Mouse (Mus musculus) cerebellum, adult 9-11 months (tissue): ENCODE measurements around the gene Ccdc13.
A peak's percentile ranks its signal among the peaks of the same experiment; 100 is the strongest.

Source experiments
- DNase-seq: peaks from one replicate; pipeline ENCODE4 v3.0.0; 2022

The Ccdc13 gene

DNA sequence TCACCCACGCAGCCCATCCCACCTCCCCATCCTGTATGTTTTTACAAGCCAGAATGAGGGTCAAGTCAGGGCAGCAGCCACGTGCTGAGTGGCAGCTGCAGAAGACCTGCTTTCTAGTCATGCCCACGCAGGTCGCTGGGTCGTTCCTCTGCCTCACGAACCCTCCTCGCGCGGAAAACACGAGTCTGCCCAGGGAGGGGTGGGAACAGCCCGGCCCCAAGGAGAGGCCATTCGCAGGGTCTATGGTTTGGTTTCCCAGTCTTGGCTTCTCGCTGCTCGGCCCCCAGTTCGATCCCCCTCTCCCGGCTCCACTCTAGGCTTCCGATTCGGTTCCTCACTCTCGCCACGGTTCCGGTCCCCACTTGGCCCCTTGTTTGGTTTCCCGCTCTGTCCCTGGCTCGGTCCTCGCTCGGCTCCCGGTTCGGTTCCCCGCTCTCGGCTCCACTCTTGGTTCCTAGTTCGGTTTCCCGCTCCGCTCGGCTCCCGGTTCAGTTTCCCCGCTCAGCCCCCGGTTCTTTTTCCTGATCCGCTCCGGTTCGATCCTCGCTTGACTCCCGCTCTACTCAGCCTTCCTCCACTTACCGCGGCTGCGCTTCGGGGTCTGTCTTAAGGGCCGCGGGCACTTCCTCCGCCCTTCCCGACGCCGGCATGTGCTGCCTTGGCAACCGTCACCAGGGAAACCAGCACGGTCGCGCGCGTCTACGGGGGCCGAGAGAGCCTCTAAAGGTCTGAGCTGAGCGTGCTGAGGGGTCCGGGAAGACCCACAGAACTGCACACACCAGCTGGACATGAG lies at the start of gene Ccdc13:
TSS of gene Ccdc13 (minus strand) at position 633 of the 793 bp plus-strand sequence.
- DNase-seq = no peak

DNA sequence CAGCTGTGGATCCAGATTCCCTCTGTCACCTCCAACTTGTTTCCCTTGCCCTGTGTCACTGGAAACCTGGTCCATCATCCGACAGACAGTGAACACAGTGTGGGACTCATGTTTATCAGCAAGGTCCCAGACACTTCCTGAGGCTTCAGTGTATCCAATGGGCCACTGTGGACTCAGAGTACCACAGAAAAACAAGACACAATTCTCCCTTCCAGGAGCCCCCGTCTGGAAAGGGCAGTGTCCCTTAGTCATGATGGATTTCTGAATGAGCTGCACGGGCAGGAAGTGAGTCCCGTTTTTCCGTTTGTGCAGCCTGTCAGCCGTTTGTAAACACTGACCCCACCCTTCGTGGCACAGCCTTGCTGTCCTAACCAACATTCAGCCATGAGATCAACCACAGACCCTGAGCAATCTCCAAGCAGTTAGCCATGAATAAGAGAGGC lies 42.8 kb upstream of the Ccdc13 start:
- no peak for DNase-seq

DNA sequence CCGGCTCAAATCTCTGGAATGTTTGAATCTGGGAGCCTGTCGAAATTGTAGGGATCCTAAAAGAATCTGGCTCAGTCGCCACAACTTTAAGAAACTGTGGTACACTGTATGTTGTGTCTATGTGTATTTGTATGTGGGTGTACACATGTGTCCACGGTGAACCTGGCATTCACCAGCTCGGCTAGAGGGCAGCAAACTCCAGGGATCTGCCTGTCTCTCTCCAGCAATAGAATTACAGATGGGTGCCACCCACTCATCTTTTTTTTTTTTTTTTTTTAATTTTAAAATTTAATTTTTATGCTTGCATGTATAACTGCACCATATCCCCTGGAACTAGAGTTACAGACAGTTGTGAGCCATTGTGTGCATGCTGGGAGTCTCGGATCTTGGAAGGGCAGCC lies 42.0 kb upstream of the Ccdc13 start:
- no peak for DNase-seq

DNA sequence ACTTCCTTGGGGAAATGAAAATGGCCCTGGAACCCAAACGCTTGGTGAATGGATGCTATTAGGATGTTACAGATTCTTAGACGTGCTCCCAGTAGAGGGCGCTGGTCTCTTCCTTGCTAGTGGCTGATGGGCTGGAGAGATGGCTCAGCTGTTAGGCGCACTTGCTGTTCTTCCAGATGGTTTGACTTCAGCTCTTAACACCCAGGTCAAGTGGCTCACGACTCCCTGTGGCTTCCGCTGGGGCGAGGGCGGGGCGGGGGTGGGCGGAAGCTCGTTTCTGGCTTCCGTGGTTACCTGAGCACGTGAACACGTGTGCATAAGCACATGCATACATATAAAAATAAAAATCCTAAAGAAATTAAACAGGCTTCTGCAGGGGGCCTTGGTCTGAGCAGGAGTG lies 41.6 kb upstream of the Ccdc13 start:
- DNase-seq = peak; percentile 32

DNA sequence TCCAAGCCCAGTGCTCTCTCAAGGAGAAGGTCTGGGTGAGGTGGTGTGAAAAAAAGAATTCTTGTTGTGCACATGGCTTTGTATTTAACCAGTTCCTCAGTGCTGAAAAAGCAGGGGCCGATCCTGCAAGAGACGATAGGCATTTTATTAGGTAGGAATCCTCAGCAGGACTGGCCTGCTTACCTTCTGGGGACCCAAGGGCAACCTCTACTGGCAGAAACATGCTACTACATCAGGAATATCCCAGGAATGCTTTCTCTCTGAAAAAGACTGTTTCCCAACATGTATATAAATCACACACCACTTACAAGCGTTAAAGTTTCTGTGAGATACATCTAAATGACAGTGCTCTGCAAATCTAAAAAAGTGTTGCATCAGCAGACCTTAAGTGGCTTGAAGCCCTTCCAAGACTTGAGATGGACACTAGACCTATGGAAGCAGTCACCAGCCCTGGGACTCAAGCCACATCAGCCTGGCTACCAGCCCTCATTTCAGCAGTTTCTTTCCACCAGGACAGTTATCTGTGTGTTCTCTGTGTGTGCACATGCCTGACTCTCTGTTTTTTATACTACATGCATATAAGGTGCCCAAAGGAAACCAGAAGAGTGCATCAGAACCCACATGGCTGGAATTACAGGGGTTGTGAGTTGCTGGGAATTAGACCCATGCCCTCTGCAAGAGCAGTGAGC lies 37.9 kb upstream of the Ccdc13 start:
- DNase-seq = peak; percentile 65

DNA sequence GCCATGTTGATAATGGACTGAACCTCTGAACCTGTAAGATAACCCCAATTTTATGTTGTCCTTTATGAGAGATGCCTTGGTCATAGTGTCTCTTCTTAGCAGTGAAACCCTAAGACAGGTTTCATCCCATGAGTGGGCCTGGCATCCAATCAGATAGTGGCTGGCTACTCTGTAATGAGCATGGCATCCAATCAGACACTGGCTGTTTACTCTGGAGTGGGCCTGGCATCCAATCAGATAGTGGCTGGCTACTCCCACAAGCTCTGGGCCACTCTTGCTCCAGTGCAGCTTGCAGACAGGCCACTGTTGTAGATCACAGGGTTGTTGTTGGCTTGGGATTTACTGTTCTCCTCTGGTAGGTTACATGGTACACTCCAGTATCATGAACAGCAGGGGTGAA lies 34.3 kb upstream of the Ccdc13 start:
- no peak for DNase-seq

DNA sequence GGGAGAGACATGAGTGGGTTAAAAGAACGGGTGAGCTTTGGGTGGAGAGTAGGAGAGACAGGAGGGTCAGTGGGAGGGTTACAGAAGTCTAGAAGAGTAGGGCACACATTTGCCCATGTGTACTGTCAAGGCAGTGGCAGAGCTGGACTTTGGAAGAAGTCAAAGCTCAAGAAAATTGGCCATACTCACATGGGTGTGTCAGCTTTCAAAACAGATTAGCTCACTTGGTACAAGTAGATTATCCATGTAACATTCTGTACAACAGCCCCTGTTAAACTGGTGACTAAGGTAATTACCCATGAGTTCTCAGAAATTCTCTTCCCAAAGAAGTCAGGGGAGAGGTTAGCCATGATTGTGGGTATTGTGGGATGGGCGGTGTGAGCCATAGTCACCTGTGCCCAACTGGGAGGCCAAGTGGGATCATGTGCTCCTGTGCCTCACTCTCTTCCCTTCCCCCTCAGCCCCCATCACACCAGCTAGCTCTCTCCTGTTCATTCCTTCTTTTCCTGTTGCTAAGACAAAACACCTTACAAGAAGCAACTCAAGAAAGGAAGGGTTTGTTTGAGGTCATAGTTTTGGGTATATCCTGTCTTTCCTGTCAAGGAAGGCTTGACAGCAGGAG lies 32.9 kb upstream of the Ccdc13 start:
- no peak for DNase-seq

DNA sequence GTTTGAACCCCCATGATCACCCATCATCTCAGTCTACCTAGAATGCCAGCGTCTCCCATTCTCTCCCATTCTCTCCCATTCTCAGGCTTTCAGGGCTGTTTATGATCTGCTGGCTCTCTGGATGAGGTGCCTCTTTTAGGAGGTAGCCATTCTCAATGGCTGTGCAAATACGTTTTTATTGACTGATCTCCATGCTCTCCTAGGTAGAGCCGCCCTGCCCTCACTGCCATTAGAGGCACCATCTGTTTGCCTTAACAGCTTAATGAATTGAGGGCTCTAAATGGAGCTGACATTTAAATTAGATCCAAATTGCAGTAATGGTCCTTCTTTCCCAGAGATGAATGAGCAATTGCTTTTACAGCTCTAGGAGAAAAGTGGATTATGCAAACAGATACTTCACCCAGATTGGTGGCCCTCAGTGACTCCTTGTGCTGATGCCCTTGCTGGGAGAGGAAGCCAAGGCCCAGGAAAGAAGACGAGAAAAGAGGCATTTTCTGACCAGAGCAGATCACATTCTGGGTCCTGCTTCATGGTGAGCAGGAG lies 30.8 kb upstream of the Ccdc13 start:
- no peak for DNase-seq

DNA sequence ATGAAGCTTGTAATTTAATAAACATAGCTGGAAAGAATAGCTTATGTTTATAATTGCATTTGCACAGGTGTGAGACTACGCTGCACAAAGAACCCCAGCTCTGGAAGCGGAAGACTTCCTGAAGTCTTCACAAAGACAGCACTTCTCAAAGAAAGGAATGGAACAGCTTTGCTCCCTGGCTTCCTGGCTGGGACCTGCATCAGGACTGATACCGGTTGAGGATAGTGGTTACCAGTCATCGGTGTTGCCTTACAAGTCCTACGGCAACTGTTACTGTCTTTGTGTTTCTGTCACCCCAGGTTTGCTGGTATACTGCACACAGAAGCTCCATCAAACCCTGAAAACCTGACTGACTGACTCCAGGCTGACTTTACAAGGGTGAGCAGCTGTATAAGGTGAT lies 30.2 kb upstream of the Ccdc13 start:
- DNase-seq = no peak

DNA sequence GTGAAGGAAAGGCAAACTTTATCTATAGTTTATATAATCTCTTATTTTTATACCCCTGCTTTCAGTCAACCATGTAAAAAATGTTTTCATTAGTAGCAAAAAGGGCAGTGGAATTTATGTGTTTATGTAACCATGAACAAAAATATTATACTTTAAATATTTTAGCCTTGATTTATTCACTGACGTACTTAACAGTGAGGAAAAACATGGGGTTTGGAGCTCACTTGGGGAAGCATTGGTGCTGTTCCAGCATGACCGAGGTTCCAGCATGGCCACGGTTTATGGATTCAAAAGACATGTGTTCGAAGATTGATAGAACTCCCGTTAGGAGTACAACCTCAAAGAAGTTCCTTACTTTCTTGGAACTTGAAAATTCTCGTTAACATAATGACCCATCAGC lies 29.0 kb upstream of the Ccdc13 start:
- DNase-seq = no peak

DNA sequence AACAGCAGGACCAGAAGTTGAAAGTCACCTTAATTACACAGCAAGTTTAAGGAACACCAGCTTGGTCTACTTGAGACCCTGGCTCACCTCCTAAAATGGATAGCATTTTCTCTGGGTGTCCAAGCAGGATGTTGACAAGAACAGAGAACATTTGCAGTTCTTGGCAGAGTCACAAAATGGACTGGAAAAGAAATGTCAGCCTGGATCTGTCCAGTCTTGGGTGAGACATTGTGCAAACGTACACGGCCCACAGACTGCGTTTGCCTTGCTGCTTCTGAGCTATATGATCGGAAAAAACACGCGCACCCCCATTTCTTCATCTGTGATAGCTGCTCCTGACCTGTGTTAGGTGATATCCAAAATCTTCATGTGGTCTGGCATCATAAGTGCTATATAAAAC lies 28.4 kb upstream of the Ccdc13 start:
- no peak for DNase-seq

DNA sequence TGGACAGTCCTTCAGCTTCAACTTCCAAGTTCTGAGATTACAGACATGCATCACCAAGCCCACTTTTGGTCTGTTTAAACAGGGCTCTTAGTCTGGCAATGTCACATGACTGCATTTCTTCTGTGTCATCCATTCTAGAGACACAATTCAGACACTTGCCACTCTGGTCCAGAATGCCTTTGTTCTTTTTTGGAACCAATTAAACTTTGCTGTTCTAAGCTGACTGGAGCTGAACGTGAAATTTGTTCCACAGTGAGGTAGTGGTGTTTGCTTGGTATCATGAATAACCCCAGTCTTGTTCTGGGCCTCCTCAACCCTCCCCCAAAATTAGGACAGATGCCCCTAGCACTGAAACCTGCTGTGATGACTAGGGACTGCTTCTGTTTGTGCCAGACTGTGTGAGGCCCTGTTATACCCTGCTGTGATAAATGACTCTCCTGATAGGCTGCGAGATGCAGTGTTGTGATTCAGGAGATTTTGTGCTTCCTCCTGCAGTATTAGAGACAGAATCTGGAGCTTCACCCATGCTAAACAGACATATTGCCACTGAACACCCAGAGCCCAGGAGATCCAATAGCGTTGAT lies 26.3 kb upstream of the Ccdc13 start:
- no peak for DNase-seq

DNA sequence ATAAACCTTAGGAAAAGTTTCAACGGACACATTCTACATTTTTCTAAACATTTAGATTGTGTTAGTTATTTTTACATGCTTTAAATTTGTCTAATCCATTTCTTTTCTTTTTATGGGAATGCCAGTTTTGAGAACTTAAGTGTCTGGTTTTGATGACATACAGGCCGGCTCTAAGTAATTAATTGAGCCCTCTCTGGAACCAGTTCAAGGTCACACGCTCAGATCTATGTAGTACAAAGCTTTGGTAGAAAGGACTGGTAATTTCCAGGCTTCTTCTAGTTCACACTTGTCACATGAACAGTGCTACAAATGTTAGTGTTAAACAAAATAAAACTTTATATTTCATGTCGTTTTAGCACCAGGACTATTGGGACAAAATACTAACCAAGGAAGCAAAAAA lies 25.6 kb upstream of the Ccdc13 start:
- DNase-seq = no peak

DNA sequence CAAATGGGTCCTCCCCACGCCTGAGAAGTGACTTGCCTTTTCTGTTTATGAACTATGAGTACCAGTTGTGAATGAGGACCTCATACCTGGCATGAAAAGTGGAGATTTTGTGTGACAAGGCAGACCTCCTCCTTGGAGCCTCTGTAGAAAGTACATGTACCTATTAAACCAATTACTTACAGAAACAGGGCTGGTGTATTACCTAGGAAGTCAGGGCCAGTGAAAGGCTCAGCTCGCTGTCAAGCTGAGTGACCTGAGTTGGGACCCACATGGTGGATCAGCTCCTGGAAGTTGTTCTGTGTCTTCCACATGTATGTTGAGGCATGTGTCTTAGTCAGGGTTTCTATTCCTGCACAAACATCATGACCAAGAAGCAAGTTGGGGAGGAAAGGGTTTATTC lies 21.7 kb upstream of the Ccdc13 start:
- no peak for DNase-seq

DNA sequence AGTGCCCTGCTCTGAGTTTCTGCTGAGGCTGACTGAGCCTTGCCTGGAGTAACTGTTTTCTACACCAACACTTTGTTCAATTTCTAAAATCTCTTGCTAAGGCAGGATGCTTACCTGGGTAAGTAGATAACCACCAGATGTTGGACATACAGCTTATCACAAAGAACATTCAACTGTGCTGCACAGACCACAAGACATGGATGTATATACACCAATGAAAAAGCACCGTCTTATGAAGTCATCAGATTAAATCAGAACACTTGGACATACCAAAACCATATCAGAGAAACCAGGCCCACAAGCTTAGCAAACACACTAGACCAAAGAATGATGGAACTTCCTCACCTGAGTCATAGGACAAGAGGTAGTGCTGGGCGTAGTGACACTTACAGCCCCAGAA lies 20.1 kb upstream of the Ccdc13 start:
- no peak for DNase-seq

DNA sequence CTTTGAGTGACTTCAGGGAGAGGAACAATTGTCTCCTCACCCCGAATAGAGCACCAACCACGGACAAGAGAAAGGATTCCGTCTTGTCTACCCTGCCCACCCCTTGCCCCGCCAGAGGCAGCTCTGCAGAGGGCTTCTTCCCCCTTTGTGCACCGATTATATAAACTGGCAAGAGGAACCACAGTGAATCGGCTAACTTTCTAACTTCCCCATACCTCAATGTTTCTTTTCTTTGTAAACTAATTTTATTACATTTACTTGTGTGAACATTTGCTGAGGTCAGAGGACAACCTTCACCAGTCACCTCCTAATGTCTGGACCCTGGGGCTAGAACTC lies 18.9 kb upstream of the Ccdc13 start, which contains the start of gene Higd1a:
TSS of gene Higd1a (minus strand) at position 210 of the 336 bp plus-strand sequence.
- DNase-seq = no peak

DNA sequence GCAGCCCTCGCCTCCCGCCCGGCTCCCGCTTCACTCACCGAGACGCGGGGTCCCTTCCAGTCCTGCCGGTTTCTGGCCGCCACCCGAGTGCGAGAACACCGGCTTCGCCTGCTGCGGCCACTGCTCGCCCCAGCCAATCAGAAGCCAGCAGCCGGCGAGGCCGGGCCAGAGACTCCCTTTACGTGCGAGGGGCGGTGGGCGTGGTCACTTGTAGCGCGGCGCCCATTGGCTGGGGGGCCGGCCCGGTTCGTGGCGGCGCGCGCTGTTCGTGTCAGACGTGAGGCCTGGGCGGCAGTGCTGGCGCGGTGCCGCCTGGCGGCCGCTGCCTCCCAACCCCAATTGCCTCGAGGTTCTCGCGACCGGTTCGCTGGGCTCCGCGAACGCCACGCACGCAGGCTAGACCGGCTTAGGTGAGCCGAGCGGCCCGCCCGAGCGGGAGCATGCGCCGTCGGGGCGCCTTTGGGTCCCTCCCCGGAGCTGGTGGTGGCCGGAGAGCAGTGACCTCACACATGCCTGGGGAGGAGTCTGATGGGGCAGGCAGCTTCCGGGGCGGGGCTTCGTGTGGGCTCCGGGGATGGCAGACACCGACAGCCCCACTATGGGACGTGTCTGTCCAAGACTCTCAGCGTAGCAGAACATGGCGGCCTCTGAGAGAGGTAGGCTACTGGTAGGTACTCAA lies 18.4 kb upstream of the Ccdc13 start:
- DNase-seq = peak; percentile 98

DNA sequence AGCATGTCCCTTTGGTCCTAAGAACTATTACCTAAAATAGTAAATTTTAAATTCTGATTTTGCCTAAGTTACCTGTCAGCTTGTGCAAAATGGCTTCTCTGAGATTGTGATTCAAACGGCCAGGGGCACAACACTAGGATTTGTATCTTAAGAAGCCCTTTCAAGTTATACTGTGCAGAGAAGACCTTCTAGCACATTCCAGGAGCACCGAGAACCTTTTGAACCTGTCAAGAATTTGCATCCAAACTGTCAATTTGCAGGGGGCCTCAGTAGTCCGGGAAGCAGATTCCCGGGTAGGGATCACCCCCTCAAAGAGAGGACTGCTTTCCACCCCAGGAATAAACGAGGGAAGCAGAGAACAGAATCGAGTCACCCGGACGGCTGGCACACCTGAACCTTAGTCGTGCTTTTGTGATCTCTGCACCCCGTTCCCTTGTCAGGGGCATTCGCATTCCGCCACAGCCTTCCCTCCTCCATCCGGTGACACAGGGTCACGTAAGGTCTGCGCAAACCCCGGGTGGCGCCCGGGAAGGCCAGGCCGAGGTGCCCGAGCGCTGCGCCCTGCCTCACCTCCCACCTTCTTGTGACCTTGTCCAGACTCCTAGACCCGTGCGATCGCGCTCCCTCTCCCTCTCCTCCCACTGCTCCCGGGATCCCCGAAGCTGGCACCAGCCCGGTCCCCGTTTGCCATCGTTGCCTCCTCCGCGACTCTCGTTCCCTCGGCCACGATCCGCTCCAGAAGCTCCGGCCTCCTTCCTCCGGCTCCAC lies 17.6 kb upstream of the Ccdc13 start:
- no peak for DNase-seq

DNA sequence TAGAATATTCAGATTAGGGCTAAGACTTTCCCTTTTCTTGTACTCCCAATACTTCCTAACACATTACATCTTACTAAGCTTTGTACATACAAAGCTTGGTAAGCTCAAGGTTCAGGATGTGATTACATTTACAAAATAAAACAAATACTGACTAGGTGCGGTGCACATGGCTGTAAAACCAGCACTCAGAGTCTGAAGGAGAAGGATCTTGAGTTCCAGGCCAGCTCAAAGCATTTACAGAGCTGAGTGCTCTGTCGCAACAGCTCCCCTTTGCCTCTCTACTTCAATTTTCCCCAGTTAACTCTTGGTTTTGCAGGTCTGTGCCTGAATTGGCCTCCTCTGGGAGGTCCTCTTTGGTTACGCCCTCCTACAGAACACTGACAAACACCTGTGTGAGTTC lies 15.0 kb upstream of the Ccdc13 start:
- DNase-seq = no peak

DNA sequence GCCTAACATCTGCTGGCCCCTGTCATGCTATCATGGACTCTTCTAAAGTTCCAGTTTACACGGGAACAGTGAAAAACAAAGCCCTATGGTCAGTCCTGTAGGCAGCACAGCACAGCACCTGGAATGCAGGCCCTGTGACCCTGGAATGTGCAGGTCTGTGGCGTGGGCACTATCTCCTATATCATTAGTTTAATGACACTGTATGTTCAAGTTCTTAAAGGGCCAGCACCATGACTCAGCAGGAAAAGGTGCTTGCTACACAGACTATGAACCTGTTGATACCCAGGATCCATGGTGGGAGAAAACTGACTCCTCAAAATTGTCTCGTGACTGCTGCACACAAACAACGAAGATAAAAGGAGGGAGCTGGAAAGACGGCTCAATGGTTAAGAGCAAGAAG lies 8.6 kb upstream of the Ccdc13 start:
- DNase-seq = no peak

DNA sequence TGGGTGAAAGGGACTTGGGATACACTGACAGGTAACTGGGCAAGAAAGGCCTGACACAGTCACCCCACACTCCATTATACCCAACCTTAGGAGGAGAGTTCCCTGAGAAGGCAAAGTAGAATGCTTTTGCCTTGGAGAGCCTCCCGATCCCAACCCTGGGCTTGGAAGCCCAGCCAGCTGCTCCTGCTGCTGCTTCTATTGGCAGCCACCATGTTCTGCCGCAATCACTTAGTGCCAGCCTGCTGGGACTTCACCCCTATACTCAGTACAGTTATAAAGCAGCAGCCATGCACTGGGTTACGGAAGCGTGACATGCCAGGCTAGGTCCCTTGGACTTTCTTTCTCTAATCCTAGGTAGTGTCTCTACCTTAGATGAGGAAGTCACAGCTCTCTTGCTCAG lies 7.9 kb upstream of the Ccdc13 start:
- DNase-seq = no peak

DNA sequence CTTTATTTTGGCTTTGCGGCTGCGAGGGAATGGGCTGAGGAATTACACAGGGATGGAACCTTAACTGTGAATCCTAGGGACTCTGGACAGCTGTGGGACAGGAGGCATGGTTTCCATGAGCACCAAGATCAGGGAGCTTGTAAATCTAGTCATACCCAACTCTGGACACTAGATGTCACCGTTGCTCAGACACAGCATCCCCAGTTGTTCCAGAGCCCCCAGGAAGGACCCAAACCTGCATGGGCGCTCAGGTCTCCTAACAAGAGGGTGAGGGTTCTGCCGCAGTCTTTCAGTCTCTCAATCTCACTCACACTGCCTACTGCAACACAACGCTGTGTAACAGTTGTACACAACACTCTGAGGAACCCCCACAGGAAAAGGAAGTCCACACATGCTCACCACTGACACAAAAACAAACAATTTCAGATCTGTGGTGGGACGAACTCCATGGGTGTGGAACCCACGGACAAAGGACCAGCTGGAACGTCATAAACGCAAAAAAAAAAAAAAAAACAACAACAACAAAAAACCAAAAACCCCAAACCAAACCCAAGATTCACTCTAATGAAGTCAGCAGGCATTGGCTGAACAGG lies 7.4 kb upstream of the Ccdc13 start:
- DNase-seq = no peak
